Mouse (Mus musculus) liver, embryonic 16.5 days (tissue): Measurements from ENCODE around the gene Lpin2. TPM values are rescaled to one million over a fixed set of nuclear protein-coding genes. Genes with fewer than 3 reads are reported as not detected.
A peak's percentile ranks its signal among the peaks of the same experiment; 100 is the strongest.

Experiments
- ATAC-seq: fragments of 200-750 bp; cut with Nextera tagmentation; 2 replicates; pipeline ENCODE4 v1.8.0; 2017; ENCODE audit warnings: low read depth, mild to moderate bottlenecking, moderate number of reproducible peaks, moderate library complexity
- H3K27ac ChIP-seq: fragments of 300-500 bp; sonication (generic); 2 replicates; pipeline ENCODE4 v1.5.1; 2014; ENCODE audit warnings: mild to moderate bottlenecking, low read length
- H3K27me3 ChIP-seq: fragments of 300-500 bp; sonication (generic); 2 replicates; pipeline ENCODE4 v1.6.1; 2014; ENCODE audit warnings: low read depth, low read length, mixed read lengths; ENCODE audit not compliant: control insufficient read depth, insufficient read depth
- H3K36me3 ChIP-seq: fragments of 300-500 bp; sonication (generic); 2 replicates; pipeline ENCODE4 v1.6.1; 2014; ENCODE audit warnings: mild to moderate bottlenecking; ENCODE audit not compliant: control insufficient read depth, insufficient read depth
- H3K4me1 ChIP-seq: fragments of 300-500 bp; sonication (generic); 2 replicates; pipeline ENCODE4 v1.6.1; 2014; ENCODE audit warnings: low read depth, low read length, mixed read lengths; ENCODE audit not compliant: control insufficient read depth
- H3K4me2 ChIP-seq: fragments of 300-500 bp; sonication (generic); 2 replicates; pipeline ENCODE4 v1.6.1; 2014; ENCODE audit warnings: low read depth, low read length, mixed read lengths
- H3K4me3 ChIP-seq: fragments of 300-500 bp; sonication (generic); 2 replicates; pipeline ENCODE4 v1.5.1; 2014; ENCODE audit warnings: low read depth, mild to moderate bottlenecking, low read length
- H3K9ac ChIP-seq: fragments of 300-500 bp; sonication (generic); 2 replicates; pipeline ENCODE4 v1.6.1; 2014; ENCODE audit warnings: low read depth, low read length
- H3K9me3 ChIP-seq: fragments of 300-500 bp; sonication (generic); replicated peaks from 2 replicates; pipeline ENCODE4 v1.6.1; 2016; ENCODE audit warnings: low read length; ENCODE audit not compliant: control insufficient read depth
- WGBS: fragments of 180-500 bp; shearing (Covaris S2); extraction: QIAGEN DNeasy Blood & Tissue Kit; methylation state at CpG from one replicate; pipeline ENCODE4 v1.1.7; 2014; ENCODE audit not compliant: insufficient replicate concordance; 5-methylcytosine and 5-hydroxymethylcytosine counted together
- polyA plus RNA-seq: library from polyadenylated mRNA; unstranded; fragments of >200 nt; fragmentation: Nextera tagmentation; extraction: Ambion mirVana; gene quantifications from 2 replicates; pipeline ENCODE4 v1.2.1, GENCODE M21; 2015

Lpin2 gene
- polyA plus RNA-seq, 1 experiment from 2014 or later = 51.5 TPM

- 64% methylated on average over 4 of the region's 4 CpGs for WGBS
- Histone ChIP-seq H3K27ac (no peak overlapping the region), H3K4me1 (peaks cover 12% of the 10 kb centered on the region), H3K27me3 (no peaks in the 10 kb centered on the region), H3K9me3 (no peaks in the 10 kb centered on the region), H3K4me3 (no peak overlapping the region), H3K36me3 (no peaks in the 10 kb centered on the region), H3K9ac (no peak overlapping the region), H3K4me2 (no peak overlapping the region)
- no peak for ATAC-seq
Measured at GRCm38 (mm10) chr17:71143155-71143554, 39.2 kb upstream of the Lpin2 start.

GRCm38 (mm10) chr17:71144322-71145116 is 37.8 kb upstream of the Lpin2 start:
- H3K27ac ChIP-seq = peak overlapping the region; percentile 52; the same call in 1 of the 2 replicates
- H3K9me3 ChIP-seq = no peaks in the 10 kb centered on the region
- peak overlapping the region; percentile 26 for H3K4me2 ChIP-seq
- no peak overlapping the region for H3K9ac ChIP-seq
- WGBS = 71% methylated on average over 19 of the region's 19 CpGs
- no peak overlapping the region for H3K4me3 ChIP-seq
- ATAC-seq = no peak; the same call in 1 of the 2 replicates
- no peaks in the 10 kb centered on the region for H3K27me3 ChIP-seq
- H3K4me1 ChIP-seq = peaks cover 12% of the 10 kb centered on the region
- H3K36me3 ChIP-seq = no peaks in the 10 kb centered on the region

DNA sequence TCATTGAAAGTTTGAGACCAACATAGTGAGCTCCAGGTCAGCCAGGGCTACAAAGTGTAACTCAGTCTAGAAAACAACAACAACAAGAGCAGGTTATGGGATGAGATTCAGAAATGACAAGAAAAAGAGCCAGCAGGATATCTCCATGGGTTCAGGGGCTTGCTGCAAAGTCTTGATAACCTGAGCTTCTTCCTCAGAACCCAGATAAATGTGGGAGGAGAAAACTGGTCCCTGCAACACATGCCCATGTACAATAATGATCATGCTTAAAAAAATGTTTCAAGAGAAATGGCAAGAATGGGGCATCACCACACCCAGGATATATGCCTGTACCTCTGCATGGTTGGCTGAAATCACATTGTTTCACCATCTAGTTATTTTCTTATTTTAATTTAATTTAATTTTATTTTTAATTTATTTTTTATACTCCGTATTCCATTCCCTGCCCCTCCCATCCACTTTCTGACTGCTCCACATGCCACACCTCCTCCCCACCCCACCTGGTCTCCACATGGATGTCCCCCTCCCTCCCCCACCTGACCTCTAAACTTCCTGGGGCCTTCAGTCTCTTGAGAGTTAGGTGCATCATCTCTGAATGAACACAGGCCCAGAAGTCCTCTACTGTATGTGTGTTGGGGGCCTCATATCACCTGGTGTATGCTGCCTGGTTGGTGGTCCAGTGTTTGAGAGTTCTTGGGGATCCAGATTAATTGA is 37.0 kb upstream of the Lpin2 start:
- Histone ChIP-seq H3K4me1 (peaks cover 12% of the 10 kb centered on the region), H3K4me2 (peak overlapping the region; percentile 26), H3K36me3 (no peaks in the 10 kb centered on the region), H3K27me3 (no peaks in the 10 kb centered on the region), H3K9ac (no peak overlapping the region), H3K9me3 (no peaks in the 10 kb centered on the region), H3K27ac (peak overlapping the region; percentile 52; the same call in 1 of the 2 replicates), H3K4me3 (no peak overlapping the region)
- ATAC-seq = peak; percentile 88
- 50% methylated on average over 1 of the region's 1 CpGs for WGBS

DNA sequence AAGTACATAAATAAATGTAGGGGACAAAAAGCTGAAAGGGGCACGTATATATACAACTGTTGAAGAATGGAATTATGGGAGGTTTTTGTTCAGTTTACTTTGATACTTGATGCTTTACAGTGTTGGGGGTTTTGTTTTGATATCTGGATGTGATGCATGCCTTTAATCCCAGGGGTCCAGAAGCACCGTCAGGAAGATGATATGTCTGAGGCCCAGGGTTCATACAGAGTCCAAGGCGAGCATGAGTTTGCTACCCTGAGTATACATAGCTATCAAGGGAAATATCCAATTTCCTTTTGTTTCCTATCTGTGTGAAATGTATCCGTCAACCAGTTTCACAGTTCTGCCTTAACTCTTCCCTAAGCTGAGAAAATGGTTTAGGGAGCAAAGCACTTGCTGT is 29.0 kb upstream of the Lpin2 start:
- H3K27ac ChIP-seq = no peak overlapping the region
- no peak for ATAC-seq
- no peaks in the 10 kb centered on the region for H3K9me3 ChIP-seq
- H3K4me1 ChIP-seq = no peaks in the 10 kb centered on the region; the same call in 1 of the 2 replicates
- H3K4me2 ChIP-seq = no peak overlapping the region
- H3K4me3 ChIP-seq = no peak overlapping the region
- no peaks in the 10 kb centered on the region for H3K36me3 ChIP-seq
- no peak overlapping the region for H3K9ac ChIP-seq
- WGBS = 58% methylated on average over 4 of the region's 4 CpGs
- H3K27me3 ChIP-seq = no peaks in the 10 kb centered on the region

DNA sequence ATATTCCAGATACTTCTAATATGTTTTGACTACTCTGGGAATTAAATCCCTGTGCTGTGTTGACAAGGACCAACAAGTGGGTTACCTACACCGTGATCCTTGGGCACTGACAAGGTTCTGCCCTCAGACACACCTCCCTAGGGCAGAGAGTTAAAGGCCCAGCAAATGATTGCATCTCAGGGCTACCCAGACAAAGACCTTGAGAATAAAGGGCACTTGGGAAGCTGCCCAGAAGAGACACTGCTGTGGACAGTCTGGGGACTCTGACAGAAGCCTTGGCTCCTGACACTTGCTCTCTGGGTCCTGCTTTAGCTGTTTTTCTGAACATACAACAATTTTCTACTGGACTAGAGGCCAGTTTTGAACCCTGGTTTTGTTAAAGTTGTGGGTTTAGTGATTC is 27.1 kb upstream of the Lpin2 start:
- no peaks in the 10 kb centered on the region; the same call in 1 of the 2 replicates for H3K4me1 ChIP-seq
- H3K9me3 ChIP-seq = no peaks in the 10 kb centered on the region
- WGBS = 70% methylated on average over 1 of the region's 1 CpGs
- H3K27ac ChIP-seq = no peak overlapping the region
- no peaks in the 10 kb centered on the region for H3K36me3 ChIP-seq
- no peak overlapping the region for H3K4me2 ChIP-seq
- no peak overlapping the region for H3K4me3 ChIP-seq
- no peak for ATAC-seq
- no peak overlapping the region for H3K9ac ChIP-seq
- no peaks in the 10 kb centered on the region for H3K27me3 ChIP-seq

- Histone ChIP-seq H3K36me3 (no peaks in the 10 kb centered on the region), H3K9me3 (no peaks in the 10 kb centered on the region), H3K4me1 (peaks cover 5% of the 10 kb centered on the region), H3K27me3 (no peaks in the 10 kb centered on the region), H3K9ac (no peak overlapping the region), H3K4me2 (no peak overlapping the region), H3K4me3 (no peak overlapping the region), H3K27ac (no peak overlapping the region)
- 46% methylated on average over 4 of the region's 4 CpGs for WGBS
- ATAC-seq = peak; percentile 44; the same call in 1 of the 2 replicates
Measured at GRCm38 (mm10) chr17:71159152-71159567, 23.2 kb upstream of the Lpin2 start.

- Histone ChIP-seq H3K4me2 (no peak overlapping the region), H3K4me3 (no peak overlapping the region), H3K27me3 (no peaks in the 10 kb centered on the region), H3K9ac (no peak overlapping the region), H3K9me3 (no peaks in the 10 kb centered on the region), H3K27ac (no peak overlapping the region), H3K4me1 (peaks cover 5% of the 10 kb centered on the region), H3K36me3 (no peaks in the 10 kb centered on the region)
- 69% methylated on average over 8 of the region's 8 CpGs for WGBS
- peak; percentile 43; the same call in 1 of the 2 replicates for ATAC-seq
Measured at GRCm38 (mm10) chr17:71159720-71160119, 22.6 kb upstream of the Lpin2 start.

DNA sequence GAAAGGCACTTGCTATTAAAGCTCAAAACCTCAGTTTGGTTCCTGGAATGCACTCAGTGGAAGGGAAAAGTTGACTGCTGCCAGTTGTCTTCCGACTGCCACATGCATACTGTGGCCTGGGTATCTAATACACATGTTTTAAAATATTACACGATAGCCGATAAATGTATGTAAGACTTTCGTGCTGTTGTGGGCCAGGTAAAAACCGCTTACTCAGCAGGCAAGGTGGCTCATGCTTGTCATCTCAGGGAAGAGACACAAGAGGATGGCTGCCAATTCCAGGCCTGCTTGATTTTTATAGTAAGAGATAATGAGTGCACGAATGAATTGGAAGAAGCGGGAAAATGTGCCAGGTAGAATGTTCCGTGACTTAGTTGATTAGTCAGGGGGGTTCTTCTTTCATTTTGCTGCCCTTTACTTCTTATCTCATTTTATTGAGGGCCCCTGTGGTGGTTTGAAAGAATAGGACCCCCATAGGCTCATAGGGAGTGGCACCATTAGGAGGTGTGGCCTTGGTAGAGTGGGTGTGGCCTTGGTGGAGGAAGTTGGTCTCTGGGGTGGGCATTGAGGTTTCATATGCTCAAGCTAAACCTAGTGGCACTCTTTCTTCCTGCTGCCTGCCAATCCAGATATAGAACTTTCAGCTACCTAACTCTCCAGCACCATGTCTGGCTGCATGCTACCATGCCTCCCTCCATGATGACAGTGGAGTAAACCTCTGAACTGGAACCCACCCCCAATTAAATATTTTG is 21.9 kb upstream of the Lpin2 start:
- WGBS = 82% methylated on average over 8 of the region's 8 CpGs

More for the DNA sequence above, 21.9 kb upstream of the Lpin2 start:
- no peak overlapping the region for H3K4me3 ChIP-seq
- H3K27me3 ChIP-seq = no peaks in the 10 kb centered on the region
- H3K27ac ChIP-seq = no peak overlapping the region
- H3K4me1 ChIP-seq = peaks cover 5% of the 10 kb centered on the region
- no peak for ATAC-seq
- no peak overlapping the region for H3K9ac ChIP-seq
- H3K36me3 ChIP-seq = no peaks in the 10 kb centered on the region
- H3K9me3 ChIP-seq = no peaks in the 10 kb centered on the region
- no peak overlapping the region for H3K4me2 ChIP-seq
